Mouse (Mus musculus) lung, postnatal 4 days (tissue): ENCODE measurements at regions not wholly inside any gene's neighbourhood (a gene's known extent, or its start where the extent isn't known, plus 50 kb on each side); places are given as distances from the start of the nearest gene placed in this dataset.

Experiments used
- DNase-seq, 2 experiments: peaks; one replicate each; pipeline ENCODE4 v3.0.0; 2021

GRCm38 (mm10) chr4:48725660-48726348, 62.5 kb downstream of the Cavin4 start:
- no peak for DNase-seq

GRCm38 (mm10) chr4:48726349-48726835, 63.1 kb downstream of the Cavin4 start:
- no peak for DNase-seq

GRCm38 (mm10) chr4:48734854-48735564, 71.7 kb downstream of the Cavin4 start:
- no peak for DNase-seq

- DNase-seq = peak in 1 of 2 experiments; percentile 26
Observed at GRCm38 (mm10) chr4:48746237-48746636, 82.9 kb downstream of the Cavin4 start.

- DNase-seq = no peak
Observed at GRCm38 (mm10) chr4:48749566-48749965, 86.3 kb downstream of the Cavin4 start.

- no peak for DNase-seq
Observed at GRCm38 (mm10) chr4:48750087-48750486, 86.8 kb downstream of the Cavin4 start.

GRCm38 (mm10) chr4:48754466-48755171, 91.3 kb downstream of the Cavin4 start:
- peak; percentile 36 to 38 for DNase-seq

- no peak for DNase-seq
Observed at GRCm38 (mm10) chr4:48760625-48761024, 97.3 kb downstream of the Cavin4 start.

GRCm38 (mm10) chr4:48766458-48766857, 103.1 kb downstream of the Cavin4 start:
- DNase-seq = no peak

GRCm38 (mm10) chr4:48770403-48770953, 107.2 kb downstream of the Cavin4 start:
- DNase-seq = no peak

- DNase-seq = peak in 1 of 2 experiments; percentile 34
Observed at GRCm38 (mm10) chr4:48770954-48771665, 107.8 kb downstream of the Cavin4 start.

- no peak for DNase-seq
Observed at GRCm38 (mm10) chr4:48771836-48772235, 108.5 kb downstream of the Cavin4 start.

- DNase-seq = peak; percentile 42 to 57
Observed at GRCm38 (mm10) chr4:48779202-48779905, 116.0 kb downstream of the Cavin4 start.

GRCm38 (mm10) chr4:48779955-48780354, 116.6 kb downstream of the Cavin4 start:
- DNase-seq = no peak

GRCm38 (mm10) chr4:48781099-48781498, 117.8 kb downstream of the Cavin4 start:
- DNase-seq = no peak

GRCm38 (mm10) chr4:48782686-48783085, 119.4 kb downstream of the Cavin4 start:
- no peak for DNase-seq

GRCm38 (mm10) chr4:48791096-48791495, 127.8 kb downstream of the Cavin4 start:
- no peak for DNase-seq

- DNase-seq = no peak
Observed at GRCm38 (mm10) chr4:48803777-48804176, 140.5 kb downstream of the Cavin4 start.

GRCm38 (mm10) chr4:48808571-48808970, 145.3 kb downstream of the Cavin4 start:
- no peak for DNase-seq

GRCm38 (mm10) chr4:48833718-48834117, 170.4 kb downstream of the Cavin4 start:
- DNase-seq = no peak

GRCm38 (mm10) chr4:48842777-48843214, 179.5 kb downstream of the Cavin4 start:
- peak in 1 of 2 experiments; percentile 5 for DNase-seq

GRCm38 (mm10) chr4:48871105-48871504, 188.0 kb upstream of the Plppr1 start:
- no peak for DNase-seq
